Mouse (Mus musculus) 416B (cell line): ENCODE data around the gene Helb.

ENCODE experiments used
- DNase-seq: peaks from one replicate; pipeline ENCODE4 v3.0.0; 2011; ENCODE audit warnings: low read depth

Gene Helb

GRCm38 (mm10) chr10:120112507-120113396, at the start of gene Helb:
TSS of gene Helb (minus strand) at chr10:120112987.
- peak; percentile 99 for DNase-seq

DNA sequence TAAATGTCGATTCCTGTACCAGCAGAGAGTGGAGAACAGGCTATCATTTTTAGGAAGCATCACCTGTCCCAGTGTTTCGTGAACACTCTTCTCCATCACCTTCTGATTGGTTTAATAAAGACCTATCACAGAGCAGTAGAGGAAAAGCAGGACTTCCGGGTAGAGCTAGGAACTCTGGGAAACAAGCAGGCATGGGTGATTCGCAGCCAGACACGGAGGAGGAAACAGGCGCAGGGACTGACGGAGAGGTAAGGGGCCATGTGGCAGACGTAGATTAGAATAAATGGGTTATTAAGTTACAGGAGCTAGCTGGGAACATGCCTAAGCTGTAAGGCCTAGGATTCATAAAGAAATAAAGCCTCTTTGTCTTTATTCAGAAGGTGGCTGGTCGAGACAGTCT, 47.7 kb upstream of the Helb start:
- DNase-seq = no peak

DNA sequence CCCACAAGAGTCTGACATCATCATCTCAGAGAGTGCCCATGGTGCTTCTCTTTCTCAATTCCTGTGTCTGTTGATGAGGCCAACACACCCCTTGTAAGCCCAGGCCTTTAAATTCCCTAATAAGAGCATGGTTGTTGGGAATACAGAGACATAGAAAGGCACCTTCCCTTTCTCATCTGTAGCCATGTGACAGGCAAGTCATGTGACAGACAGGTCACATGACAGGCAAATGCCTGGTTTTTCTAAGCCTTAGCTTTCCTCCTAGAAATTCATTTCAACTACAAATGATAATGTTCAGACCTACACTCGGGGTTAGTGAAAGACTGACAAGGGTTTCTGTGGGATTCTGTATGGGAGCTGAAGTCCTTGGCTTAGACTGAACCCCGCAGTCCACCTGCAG, 41.1 kb upstream of the Helb start:
- DNase-seq = no peak

- peak; percentile 20 for DNase-seq
Measured at GRCm38 (mm10) chr10:120151672-120152071, 38.9 kb upstream of the Helb start.

DNA sequence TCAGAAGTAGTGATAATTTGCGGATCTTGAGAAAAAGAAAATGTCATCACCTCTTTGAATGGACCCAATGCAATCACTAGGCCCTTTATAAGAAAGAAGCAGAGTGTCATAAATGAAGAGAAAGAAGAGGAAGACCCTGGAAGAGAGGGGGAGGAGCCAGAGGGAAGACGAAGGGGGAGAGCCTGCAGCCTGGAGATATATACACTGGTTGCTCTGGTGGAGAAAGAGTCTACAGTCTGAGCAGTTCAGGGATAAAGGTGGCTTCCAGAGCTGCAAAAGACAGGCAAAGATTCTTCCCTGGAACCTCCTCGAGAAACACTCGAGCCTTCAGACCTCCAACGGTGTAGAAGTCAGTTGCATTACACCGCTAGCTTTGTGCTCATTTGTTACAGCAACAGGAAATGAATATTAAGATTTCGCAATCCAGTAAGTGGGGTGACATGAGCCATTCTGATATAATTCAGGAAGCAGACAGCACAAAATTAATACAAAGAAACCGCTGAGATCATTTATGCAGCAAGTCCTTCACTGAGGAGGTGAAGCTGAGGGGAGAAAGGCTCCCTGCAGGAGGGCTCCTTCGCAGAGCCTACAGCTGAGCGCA, 28.2 kb upstream of the Helb start:
- DNase-seq = peak; percentile 93

- DNase-seq = peak; percentile 57
Measured at GRCm38 (mm10) chr10:120140193-120140592, 27.4 kb upstream of the Helb start.

DNA sequence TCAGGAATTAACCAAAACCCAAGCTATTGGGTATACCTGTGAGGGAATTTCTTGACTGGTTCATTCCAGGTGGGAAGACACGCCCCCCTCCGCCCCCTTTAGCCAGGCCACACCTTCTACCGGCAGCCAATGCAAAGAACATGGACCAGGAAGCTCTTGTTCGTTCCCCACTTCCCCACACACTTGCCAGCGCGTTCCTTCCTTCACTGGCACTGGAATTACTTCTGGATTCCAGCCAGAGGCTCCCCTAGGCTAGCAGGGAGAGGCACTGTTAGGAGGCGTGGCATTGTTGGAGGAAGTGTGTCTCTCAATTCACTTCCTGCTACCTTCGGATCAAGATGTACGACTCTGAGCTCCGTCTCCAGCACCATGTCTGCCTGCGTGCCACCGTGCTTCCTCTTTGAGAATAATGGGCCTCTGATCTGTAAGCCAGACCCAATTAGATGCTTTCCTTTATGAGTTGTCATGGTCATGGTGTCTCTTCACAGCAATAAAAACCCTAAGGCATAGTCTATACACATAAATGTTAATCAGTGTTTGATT, 23.3 kb upstream of the Helb start:
- peak; percentile 21 for DNase-seq

DNA sequence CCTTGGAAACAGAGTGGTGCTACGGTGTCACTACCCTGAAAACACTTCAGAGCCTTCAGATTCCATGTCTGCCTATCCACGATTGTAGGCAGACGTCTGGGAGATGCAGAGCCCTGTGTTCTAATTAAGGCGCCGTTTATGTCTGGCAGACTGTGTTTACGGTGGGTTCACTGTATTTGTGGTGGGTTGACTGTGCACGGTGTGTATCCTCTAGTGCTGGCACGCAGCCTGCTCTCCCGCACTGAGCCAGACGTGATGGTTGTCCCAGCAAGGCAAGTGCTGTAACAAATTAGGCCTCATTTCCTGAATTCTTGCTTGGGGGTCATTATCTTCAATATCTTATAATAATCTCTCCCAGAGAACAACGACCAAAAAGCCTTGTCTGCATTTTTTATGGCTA, 20.9 kb upstream of the Helb start:
- no peak for DNase-seq

DNA sequence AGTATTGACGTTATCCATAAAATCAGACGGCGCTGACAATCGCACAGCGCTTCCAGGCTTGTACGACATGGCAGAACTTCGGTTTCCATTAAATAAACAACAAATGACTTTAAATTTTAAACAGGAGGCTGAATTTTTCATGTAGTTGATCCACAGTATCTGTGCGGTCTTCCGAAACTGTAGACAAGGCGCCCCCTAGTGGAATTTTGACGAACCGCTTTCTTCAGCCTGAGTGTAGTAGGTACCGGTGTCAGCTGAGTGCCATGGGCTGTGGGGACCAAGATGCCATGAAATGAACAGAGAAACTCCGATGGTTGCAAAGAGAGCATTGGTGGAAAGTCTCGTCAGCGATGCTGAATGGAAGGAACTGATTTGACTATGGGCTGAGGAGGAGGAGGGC, 17.8 kb upstream of the Helb start:
- peak; percentile 78 for DNase-seq

- DNase-seq = no peak
Measured at GRCm38 (mm10) chr10:120128601-120129277, 16.0 kb upstream of the Helb start.

- no peak for DNase-seq
Measured at GRCm38 (mm10) chr10:120125465-120125857, 12.7 kb upstream of the Helb start.

- DNase-seq = peak; percentile 94
Measured at GRCm38 (mm10) chr10:120124801-120125464, 12.1 kb upstream of the Helb start.

DNA sequence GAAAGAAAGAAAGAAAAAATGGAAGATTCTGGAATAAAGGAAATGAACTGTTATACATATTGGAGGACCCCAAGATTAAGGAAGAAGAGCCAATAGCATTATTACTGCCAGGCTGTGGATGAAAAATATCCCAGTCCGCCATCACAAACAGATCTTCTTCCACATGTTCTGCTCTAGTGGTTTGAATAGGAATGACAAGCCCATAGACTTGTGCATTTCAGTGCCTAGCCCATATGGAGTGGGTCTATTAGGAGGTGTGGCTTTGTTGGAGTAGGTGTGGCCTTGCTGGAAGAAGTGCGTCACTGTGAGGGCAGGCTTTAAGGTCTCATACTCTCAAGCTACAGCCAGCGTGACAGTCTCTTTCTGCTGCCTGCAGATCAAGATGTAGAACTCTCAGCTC, 10.9 kb upstream of the Helb start:
- DNase-seq = peak; percentile 46

DNA sequence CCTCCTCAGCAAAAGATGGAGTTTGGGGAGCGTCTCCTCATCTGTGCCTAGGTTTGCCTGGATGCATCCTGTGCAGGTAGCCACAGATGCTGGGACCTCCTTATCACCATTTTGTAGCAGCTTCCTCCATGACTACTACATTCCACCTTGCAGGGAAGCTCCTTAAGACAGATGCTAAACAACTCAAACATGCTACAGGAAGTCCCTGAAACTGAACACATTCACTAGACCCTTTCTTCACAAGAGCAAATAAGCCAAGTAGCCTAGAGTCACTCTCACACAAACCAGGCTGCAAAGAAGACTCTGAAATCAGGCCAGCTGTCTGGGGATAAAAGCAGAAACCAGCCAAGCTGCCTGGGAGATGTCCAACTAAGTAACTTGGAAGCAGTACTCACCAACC, 2.5 kb upstream of the Helb start:
- DNase-seq = no peak

DNA sequence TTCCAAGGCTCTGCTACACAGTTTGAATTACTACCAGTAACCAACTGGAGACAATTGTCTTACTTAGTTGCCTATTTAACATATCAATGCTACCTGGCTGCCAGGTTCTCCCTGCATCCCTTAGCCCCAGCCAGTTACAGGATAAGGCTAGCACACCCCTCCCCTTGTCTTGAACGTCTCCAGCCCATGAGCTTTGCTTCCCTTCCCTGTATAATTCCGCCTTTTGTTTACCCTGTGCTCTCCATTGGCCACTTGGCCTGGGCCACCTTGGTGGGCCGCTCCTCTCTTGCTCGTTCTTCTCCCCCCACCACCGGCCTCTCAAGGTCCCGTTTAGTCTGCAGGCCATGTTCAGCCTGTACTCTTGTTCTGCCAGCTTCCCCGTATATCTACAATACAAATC, 1.7 kb upstream of the Helb start:
- no peak for DNase-seq

DNA sequence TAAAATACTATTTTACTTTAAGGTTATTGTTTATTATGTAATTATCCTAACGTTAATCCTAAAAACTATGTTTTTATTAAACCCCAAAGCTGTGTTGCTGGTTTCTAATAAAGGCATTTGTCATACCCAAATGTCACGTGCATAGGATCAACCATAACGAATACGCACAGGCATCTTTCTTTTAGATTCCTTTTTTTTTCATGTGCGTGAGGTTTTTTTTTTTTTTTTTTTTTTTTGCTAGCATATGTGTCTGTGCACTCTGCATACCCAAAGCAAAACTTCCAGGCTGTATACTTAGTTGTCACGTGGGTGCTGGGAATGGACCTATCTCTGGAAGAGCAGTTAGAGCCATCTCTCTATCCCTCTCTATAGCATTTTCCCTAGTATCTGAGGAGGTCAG, 1.2 kb upstream of the Helb start:
- no peak for DNase-seq

DNA sequence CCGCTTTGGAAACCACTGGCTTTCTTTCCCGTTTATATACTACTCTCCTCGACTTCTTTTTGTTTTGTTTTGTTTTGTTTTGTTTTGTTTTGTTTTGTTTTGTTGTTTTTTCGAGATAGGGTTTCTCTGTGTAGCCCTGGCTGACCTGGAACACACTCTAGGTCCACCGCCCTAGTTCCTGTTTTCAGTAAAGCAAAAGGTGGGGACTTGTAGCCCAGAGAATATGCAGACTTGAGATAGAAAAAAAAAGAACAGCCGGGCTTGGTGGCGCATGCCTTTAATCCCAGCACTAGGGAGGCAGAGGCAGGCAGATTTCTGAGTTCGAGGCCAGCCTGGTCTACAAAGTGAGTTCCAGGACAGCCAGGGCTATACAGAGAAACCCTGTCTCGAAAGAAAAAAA, 695 bp upstream of the Helb start:
- peak; percentile 68 for DNase-seq

- peak; percentile 59 for DNase-seq
Measured at GRCm38 (mm10) chr10:120111691-120112319, 982 bp downstream of the Helb start.

GRCm38 (mm10) chr10:120100806-120101205, 12.0 kb downstream of the Helb start:
- no peak for DNase-seq

DNA sequence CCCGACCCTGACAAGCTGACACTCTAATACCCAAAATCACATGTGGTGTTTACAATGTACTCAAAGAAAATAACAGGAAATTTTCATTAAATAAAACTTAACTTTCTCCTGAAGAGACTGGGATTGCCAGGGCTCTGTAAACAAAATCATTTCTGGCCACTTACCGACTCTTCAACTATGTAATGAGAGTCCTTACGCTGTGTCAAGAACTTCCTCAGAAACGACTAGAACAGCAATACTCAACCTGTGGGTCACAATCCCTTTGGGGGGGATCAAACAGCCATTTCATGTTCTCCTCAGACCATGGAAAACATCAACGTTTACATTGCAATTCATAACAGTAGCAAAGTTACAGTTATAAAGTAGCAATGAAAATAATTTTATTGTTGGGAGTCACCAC, 15.2 kb downstream of the Helb start:
- DNase-seq = no peak

DNA sequence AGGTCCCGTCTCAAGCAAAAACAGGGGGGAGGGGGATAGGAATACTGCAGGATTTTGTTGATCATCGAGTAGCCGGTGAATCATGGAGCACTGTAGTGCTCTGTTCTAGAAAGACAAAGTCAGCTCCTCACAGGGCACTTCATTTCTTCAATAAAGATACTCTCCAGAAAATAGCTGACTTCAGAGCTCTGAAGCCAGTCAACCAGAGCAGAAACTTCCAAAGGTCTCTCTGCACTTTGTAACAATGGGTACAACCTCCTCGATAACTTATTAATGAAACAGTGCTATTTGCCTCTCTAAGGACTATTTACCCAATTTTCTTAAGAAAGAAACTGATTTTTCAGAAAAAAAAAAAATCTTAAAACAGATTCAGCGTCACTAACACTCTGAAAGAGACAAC, 17.1 kb downstream of the Helb start:
- DNase-seq = no peak

GRCm38 (mm10) chr10:120095136-120095535, 17.7 kb downstream of the Helb start:
- DNase-seq = no peak
